Mouse (Mus musculus): ENCODE measurements around the gene Ube2z.

Ube2z gene

GRCm38 (mm10) chr11:96058309-96058708 is 6.9 kb downstream of the Ube2z start:
- DNase-seq (ENCODE audit: low spot score), result no peak

GRCm38 (mm10) chr11:96050854-96051253 is 14.3 kb downstream of the Ube2z start:
- no peak for DNase-seq (ENCODE audit: low spot score)

- DNase-seq (ENCODE audit: low spot score), result no peak
Observed at GRCm38 (mm10) chr11:96049939-96050338, 15.2 kb downstream of the Ube2z start.

DNA sequence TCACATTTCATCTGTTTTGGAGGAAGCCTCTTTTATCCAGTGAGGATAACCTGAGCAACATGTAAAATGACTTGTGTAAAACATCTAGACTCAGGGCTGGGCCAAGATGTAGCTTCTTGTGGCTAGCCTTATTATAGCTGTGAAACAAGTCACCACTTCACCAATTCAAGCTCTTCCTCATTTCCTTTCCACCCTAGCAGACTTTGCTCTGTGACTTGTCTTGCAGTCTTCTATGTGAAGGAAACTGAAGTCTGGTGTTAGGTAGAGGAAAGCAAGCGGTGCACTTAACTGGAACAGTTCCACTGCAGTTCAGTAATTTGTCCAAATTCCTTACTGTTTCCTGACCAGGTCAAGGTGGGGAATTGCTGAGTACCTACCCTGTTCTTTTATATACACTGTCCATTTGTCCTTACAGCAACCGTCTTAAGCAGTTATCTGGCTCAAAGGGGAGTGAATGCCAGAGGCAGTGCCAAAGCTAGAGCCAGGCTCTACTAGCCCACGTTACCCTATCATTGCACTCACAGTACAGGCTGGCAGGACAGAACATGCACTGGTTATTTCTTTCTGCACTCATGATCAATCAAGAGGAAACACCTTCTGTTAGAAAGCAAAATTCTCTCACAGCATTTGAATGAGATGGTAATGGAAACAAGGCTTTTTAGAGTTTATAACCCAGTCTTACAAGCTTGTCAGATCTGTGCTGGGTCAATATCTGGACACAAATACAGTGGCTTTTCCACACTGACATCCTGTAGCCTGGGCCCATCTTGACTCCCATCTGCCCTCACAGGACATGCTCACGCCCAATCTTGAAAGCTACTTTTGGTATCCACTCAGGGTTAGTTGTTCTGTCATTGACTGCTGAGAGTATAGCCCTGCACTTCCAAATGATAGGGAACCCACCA is 17.5 kb downstream of the Ube2z start:
- DNase-seq (ENCODE audit: low spot score), result no peak

- no peak for DNase-seq (ENCODE audit: low spot score)
Observed at GRCm38 (mm10) chr11:96046793-96047192, 18.4 kb downstream of the Ube2z start.

DNA sequence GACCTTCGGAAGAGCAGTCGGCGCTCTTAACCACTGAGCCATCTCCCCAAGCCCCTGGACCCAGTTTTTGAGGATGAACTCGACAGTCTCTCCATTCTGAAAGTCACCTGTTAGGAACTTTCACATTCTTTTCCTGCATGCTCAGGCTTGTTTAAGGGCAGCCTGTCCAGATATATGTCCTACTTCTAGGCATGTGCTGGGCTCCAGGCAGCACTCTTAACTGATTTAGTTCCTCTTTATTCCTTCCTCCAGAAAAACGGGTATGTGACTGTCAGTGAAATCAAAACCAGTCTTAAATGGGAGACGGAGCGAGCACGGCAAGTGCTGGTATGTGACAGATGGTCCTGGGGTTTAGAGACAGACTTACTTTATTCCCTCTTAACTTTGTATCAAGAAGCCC is 19.2 kb downstream of the Ube2z start:
- DNase-seq (ENCODE audit: low spot score), result no peak

- no peak for DNase-seq (ENCODE audit: low spot score)
Observed at GRCm38 (mm10) chr11:96044803-96045567, 20.2 kb downstream of the Ube2z start.

DNA sequence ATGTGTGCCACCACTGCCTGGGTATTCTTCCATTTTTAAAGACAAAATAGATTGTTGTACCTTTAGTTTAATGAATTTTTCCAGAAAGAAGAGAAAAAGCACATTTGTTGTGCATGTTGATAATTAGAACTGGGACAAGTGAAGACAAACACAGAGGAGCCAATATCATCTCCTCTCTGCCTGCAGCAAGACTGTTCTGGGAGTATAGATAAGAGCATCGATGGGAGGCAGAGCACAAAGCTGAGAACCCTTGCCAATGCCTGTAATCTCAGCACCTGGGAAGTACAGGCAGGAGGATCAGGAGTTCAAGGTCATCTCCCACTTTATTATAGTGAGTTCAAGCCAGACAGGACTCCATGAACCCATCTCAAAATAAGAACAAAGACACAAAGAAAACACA is 26.6 kb downstream of the Ube2z start:
- no peak for DNase-seq (ENCODE audit: low spot score)

DNA sequence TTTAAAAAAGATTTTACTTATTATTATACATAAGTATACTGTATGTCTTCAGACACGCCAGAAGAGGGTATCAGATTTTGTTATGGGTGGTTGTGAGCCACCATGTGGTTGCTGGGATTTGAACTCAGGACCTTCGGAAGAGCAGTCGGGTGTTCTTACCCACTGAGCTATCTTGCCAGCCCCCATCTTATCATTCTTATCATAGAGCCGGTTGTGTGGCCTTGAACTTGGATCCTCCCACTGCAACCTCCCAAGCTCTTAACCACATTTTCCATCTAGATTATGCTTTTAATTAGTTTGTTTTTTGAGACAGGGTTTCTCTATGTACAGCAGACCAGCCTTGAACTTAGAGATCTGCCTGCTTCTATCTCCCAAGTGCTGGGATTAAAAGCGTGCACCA is 27.7 kb downstream of the Ube2z start:
- DNase-seq (ENCODE audit: low spot score), result no peak

DNA sequence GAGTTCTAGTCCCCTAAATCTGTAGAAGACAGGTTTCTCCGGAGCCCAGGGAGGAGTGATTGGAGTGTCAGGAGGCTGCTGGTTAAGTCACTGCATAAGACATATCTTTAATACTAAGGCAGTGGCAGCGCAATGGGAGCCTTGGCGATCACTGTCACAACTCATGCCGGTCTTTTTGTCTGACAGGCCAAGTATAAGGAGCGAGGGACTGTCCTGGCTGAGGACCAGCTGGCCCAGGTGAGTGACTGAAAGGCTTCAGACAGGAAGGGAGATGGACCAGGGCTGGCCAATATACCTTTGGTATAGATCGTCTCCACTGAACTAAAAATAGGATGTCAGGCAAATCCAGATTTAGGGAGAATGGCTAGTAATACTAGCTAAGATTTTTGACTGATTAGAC is 30.1 kb downstream of the Ube2z start:
- DNase-seq (ENCODE audit: low spot score), result no peak

DNA sequence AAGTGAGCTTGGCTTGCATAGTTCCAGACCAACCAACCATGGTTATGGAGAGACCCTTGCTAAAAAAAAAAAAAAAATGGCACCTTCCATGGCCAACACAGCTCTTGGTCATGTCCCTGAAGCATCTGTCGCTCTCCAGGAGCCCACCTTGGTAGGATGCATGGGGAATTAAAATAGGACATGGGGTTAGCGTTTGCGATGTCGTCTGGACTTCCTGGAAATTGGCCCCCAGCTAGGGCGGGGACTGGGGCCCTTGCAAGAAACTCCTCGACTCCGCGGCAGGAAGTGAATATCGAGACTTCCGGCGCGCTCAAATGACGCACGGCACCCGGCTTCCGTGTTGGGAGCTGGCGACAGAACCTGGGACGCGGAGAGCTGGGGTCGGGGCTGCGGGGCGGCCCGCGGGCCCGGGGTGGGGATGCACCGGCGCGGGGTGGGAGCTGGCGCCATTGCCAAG is 30.6 kb downstream of the Ube2z start, which contains the start of gene Snf8:
TSS of gene Snf8 (plus strand) at position 290 of the 457 bp plus-strand sequence.
- peak; percentile 89 for DNase-seq (ENCODE audit: low spot score)

DNA sequence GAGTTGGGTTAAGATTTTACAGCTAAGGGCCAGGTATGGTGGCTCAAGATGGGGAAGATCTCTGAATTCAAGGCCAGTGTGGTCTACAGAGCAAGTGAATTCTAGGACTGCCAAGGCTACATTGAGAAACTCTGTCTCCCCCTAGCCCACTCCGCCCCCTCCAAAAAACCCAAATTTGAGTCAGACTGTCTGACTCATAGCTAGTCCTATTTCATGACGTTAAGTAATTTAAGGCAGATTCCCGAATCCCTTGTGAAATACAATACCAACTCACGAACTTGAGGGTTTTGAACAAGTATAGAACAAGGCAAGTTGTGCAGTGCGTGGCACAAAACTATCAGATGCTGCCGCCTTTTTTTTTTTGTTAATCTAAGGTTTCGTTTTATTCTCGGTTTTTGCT is 31.1 kb downstream of the Ube2z start:
- no peak for DNase-seq (ENCODE audit: low spot score)

DNA sequence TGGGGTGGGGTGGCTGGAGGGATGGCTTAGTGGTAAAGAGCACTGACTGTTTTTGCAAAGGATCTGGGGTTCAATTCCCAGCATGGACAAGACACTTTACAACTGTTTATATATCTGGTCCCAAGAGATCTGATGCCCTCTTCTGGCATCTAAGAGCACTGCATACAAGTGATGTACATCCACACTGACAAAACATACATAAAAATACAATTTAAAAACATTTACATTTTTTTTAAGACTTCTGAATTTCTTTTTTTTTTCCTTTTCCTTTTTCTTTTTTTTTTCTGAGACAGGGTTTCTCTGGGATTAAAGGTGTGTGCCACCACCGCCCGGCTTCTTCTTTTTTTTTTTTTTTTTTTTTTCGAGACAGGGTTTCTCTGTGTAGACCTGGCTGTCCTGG is 31.9 kb downstream of the Ube2z start:
- no peak for DNase-seq (ENCODE audit: low spot score)

- DNase-seq (ENCODE audit: low spot score), result no peak
Observed at GRCm38 (mm10) chr11:96031701-96032100, 33.5 kb downstream of the Ube2z start.

GRCm38 (mm10) chr11:96030571-96030970 is 34.6 kb downstream of the Ube2z start:
- DNase-seq (ENCODE audit: low spot score), result no peak

- DNase-seq (ENCODE audit: low spot score), result no peak
Observed at GRCm38 (mm10) chr11:96028130-96028529, 37.1 kb downstream of the Ube2z start.

DNA sequence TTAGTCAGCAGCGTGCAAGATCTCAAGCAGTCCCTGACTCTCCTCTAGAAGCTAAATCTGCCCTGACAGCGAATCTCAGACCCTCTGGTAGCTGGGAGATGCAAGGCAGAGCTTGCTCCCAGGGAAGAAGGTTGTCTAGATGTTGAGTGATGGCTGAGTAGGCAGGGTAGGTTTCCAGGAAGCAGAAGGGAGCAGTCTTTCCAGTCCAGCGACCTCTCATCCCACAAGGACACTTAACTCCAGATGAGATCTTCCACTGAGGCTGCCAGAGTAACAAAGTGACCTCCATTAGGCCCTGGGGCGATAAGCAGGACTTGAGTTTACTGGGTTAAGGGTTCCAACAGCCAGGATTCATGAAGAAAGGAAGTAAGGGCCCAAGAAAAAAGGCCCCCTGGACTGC is 44.6 kb downstream of the Ube2z start:
- no peak for DNase-seq (ENCODE audit: low spot score)

GRCm38 (mm10) chr11:96017941-96018351 is 47.2 kb downstream of the Ube2z start:
- no peak for DNase-seq (ENCODE audit: low spot score)

GRCm38 (mm10) chr11:96015421-96015820 is 49.8 kb downstream of the Ube2z start:
- no peak for DNase-seq (ENCODE audit: low spot score)

- no peak for DNase-seq (ENCODE audit: low spot score)
Observed at GRCm38 (mm10) chr11:96011982-96012381, 53.2 kb downstream of the Ube2z start.

- DNase-seq (ENCODE audit: low spot score), result no peak
Observed at GRCm38 (mm10) chr11:96008827-96009226, 56.4 kb downstream of the Ube2z start.

DNA sequence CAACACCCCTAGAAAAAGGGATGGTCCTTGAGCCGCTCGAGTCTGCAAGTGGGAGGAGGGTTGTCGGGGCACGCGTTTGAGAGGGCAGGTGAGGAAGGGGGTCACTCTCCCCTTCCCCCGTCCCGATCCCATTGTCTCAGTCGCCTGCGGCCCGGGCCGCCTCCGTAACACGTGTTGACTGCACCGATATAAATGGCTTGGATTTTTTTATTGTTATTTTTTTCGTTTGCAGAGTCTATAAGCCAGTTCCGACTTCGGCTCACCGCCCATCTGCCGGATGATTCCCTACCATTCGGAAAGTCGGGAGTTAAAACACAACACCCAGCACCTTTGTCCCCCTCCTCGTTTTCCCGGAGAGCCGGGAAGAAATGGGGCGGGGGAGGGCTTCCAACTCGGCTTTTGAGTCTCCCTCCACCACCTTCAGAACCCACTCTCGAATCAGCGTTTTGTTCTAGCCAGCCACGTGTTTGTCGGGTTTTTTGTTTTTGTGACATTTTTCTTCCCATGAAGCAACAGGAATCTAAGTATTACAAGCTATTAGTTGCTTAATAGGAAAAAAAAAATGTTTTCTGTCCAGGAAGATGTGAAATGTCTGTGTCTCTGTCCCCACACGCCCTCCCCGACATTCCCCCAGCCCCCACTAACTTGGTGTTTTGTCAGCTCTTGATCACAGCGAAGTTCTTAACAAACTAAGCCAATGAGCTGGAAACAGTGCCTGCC is 57.5 kb downstream of the Ube2z start:
- no peak for DNase-seq (ENCODE audit: low spot score)
